Mouse (Mus musculus) liver, embryonic 14.5 days (tissue): Measurements from ENCODE around the gene Pla2r1.

Source experiments
- CTCF ChIP-seq: IDR thresholded peaks from 2 replicates; pipeline ENCODE4 v1.5.1; 2016; ENCODE audit warnings: antibody characterized with exemption, low read depth, control low read depth
- EP300 ChIP-seq: IDR thresholded peaks from 2 replicates; pipeline ENCODE4 v1.6.1; 2016; ENCODE audit warnings: antibody characterized with exemption, low read depth

GRCm38 (mm10) chr2:60441875-60442274 is 111.2 kb downstream of the Pla2r1 start:
- TF ChIP-seq CTCF, result no peak
- no peak for TF ChIP-seq EP300
